Mouse (Mus musculus): ENCODE measurements around the gene Morc4. TPM values are rescaled to one million over a fixed set of nuclear protein-coding genes. Genes with fewer than 3 reads are reported as not detected.

Gene Morc4
- polyA plus RNA-seq, 1 experiment from 2014 or later, result 10.9 TPM

GRCm38 (mm10) chrX:139800406-139800878 lies 71.0 kb downstream of the Morc4 start, which contains the start of gene Cldn2:
Gene Cldn2, plus strand, starts transcription at chrX:139800828.
- Histone ChIP-seq H3K4me1 (ENCODE audit: control insufficient read depth, insufficient read depth, low read length) (no peaks in the 10 kb centered on the region), H3K9ac (replicated peaks; ENCODE audit: low read length) (no peak within 1 kb of the TSS), H3K27ac (replicated peaks; ENCODE audit: low read depth, low read length) (no peak within 1 kb of the TSS), H3K4me3 (ENCODE audit: low read depth, low read length) (no peak within 1 kb of the TSS), H3K27me3 (ENCODE audit: control insufficient read depth, insufficient read depth, low read length) (no peaks in the 10 kb centered on the region), H3K36me3 (replicated peaks; ENCODE audit: control insufficient read depth, insufficient read depth, low read depth, low read length) (no peaks in the 10 kb centered on the region), H3K9me3 (replicated peaks; ENCODE audit: control insufficient read depth, low read length) (no peaks in the 10 kb centered on the region), H3K4me2 (ENCODE audit: low read depth, low read length) (no peak within 1 kb of the TSS)
- WGBS, result 74% methylated on average over 8 of the region's 8 CpGs
- ATAC-seq (replicated peaks; ENCODE audit: insufficient number of reproducible peaks, low FRiP score, low TSS enrichment, low read depth), result no peak
- DNase-seq (ENCODE audit: low spot score), result no peak

- Histone ChIP-seq H3K4me2 (ENCODE audit: low read depth, low read length) (no peak overlapping the region), H3K9me3 (replicated peaks; ENCODE audit: control insufficient read depth, low read length) (no peaks in the 10 kb centered on the region), H3K27ac (replicated peaks; ENCODE audit: low read depth, low read length) (no peak overlapping the region), H3K27me3 (ENCODE audit: control insufficient read depth, insufficient read depth, low read length) (no peaks in the 10 kb centered on the region), H3K36me3 (replicated peaks; ENCODE audit: control insufficient read depth, insufficient read depth, low read depth, low read length) (no peaks in the 10 kb centered on the region), H3K4me3 (ENCODE audit: low read depth, low read length) (no peak overlapping the region), H3K4me1 (ENCODE audit: control insufficient read depth, insufficient read depth, low read length) (no peaks in the 10 kb centered on the region), H3K9ac (replicated peaks; ENCODE audit: low read length) (no peak overlapping the region)
- ATAC-seq (replicated peaks; ENCODE audit: insufficient number of reproducible peaks, low FRiP score, low TSS enrichment, low read depth), result no peak
- 70% methylated on average over 3 of the region's 3 CpGs for WGBS
- no peak for DNase-seq (ENCODE audit: low spot score)
Measured at GRCm38 (mm10) chrX:139799953-139800352, 71.5 kb downstream of the Morc4 start.

GRCm38 (mm10) chrX:139797875-139798274 lies 73.6 kb downstream of the Morc4 start:
- no peaks in the 10 kb centered on the region for H3K27me3 ChIP-seq (ENCODE audit: control insufficient read depth, insufficient read depth, low read length)
- H3K4me1 ChIP-seq (ENCODE audit: control insufficient read depth, insufficient read depth, low read length), result no peaks in the 10 kb centered on the region
- no peak overlapping the region for H3K4me2 ChIP-seq (ENCODE audit: low read depth, low read length)
- ATAC-seq (replicated peaks; ENCODE audit: insufficient number of reproducible peaks, low FRiP score, low TSS enrichment, low read depth) (no peak), DNase-seq (ENCODE audit: low spot score) (no peak)
- WGBS, result 83% methylated on average over 9 of the region's 9 CpGs
- H3K9ac ChIP-seq (replicated peaks; ENCODE audit: low read length), result no peak overlapping the region
- no peaks in the 10 kb centered on the region for H3K9me3 ChIP-seq (replicated peaks; ENCODE audit: control insufficient read depth, low read length)
- no peak overlapping the region for H3K4me3 ChIP-seq (ENCODE audit: low read depth, low read length)
- no peaks in the 10 kb centered on the region for H3K36me3 ChIP-seq (replicated peaks; ENCODE audit: control insufficient read depth, insufficient read depth, low read depth, low read length)
- H3K27ac ChIP-seq (replicated peaks; ENCODE audit: low read depth, low read length), result no peak overlapping the region

GRCm38 (mm10) chrX:139796037-139796436 lies 75.4 kb downstream of the Morc4 start:
- Histone ChIP-seq H3K36me3 (replicated peaks; ENCODE audit: control insufficient read depth, insufficient read depth, low read depth, low read length) (no peaks in the 10 kb centered on the region), H3K4me2 (ENCODE audit: low read depth, low read length) (no peak overlapping the region), H3K4me1 (ENCODE audit: control insufficient read depth, insufficient read depth, low read length) (no peaks in the 10 kb centered on the region), H3K4me3 (ENCODE audit: low read depth, low read length) (no peak overlapping the region), H3K27me3 (ENCODE audit: control insufficient read depth, insufficient read depth, low read length) (no peaks in the 10 kb centered on the region), H3K9ac (replicated peaks; ENCODE audit: low read length) (no peak overlapping the region), H3K27ac (replicated peaks; ENCODE audit: low read depth, low read length) (no peak overlapping the region), H3K9me3 (replicated peaks; ENCODE audit: control insufficient read depth, low read length) (no peaks in the 10 kb centered on the region)
- WGBS, result 78% methylated on average over 6 of the region's 6 CpGs
- DNase-seq (ENCODE audit: low spot score), result no peak
- no peak for ATAC-seq (replicated peaks; ENCODE audit: insufficient number of reproducible peaks, low FRiP score, low TSS enrichment, low read depth)

- Histone ChIP-seq H3K27ac (replicated peaks; ENCODE audit: low read depth, low read length) (no peak overlapping the region), H3K4me3 (ENCODE audit: low read depth, low read length) (no peak overlapping the region), H3K4me1 (ENCODE audit: control insufficient read depth, insufficient read depth, low read length) (no peaks in the 10 kb centered on the region), H3K9ac (replicated peaks; ENCODE audit: low read length) (no peak overlapping the region), H3K9me3 (replicated peaks; ENCODE audit: control insufficient read depth, low read length) (no peaks in the 10 kb centered on the region), H3K36me3 (replicated peaks; ENCODE audit: control insufficient read depth, insufficient read depth, low read depth, low read length) (no peaks in the 10 kb centered on the region), H3K4me2 (ENCODE audit: low read depth, low read length) (no peak overlapping the region), H3K27me3 (ENCODE audit: control insufficient read depth, insufficient read depth, low read length) (no peaks in the 10 kb centered on the region)
- DNase-seq (ENCODE audit: low spot score) (no peak), ATAC-seq (replicated peaks; ENCODE audit: insufficient number of reproducible peaks, low FRiP score, low TSS enrichment, low read depth) (no peak)
- WGBS, result 83% methylated on average over 7 of the region's 7 CpGs
Measured at GRCm38 (mm10) chrX:139794072-139794845, 77.2 kb downstream of the Morc4 start.

- whole genome bisulfite sequencing, result 43% methylated on average over 1 of the region's 1 CpGs
- Histone ChIP-seq H3K4me2 (ENCODE audit: low read depth, low read length) (no peak overlapping the region), H3K9me3 (replicated peaks; ENCODE audit: control insufficient read depth, low read length) (no peaks in the 10 kb centered on the region), H3K4me1 (ENCODE audit: control insufficient read depth, insufficient read depth, low read length) (no peaks in the 10 kb centered on the region), H3K27ac (replicated peaks; ENCODE audit: low read depth, low read length) (no peak overlapping the region), H3K27me3 (ENCODE audit: control insufficient read depth, insufficient read depth, low read length) (no peaks in the 10 kb centered on the region; the same call in 1 of the 2 replicates), H3K36me3 (replicated peaks; ENCODE audit: control insufficient read depth, insufficient read depth, low read depth, low read length) (no peaks in the 10 kb centered on the region), H3K4me3 (ENCODE audit: low read depth, low read length) (no peak overlapping the region), H3K9ac (replicated peaks; ENCODE audit: low read length) (no peak overlapping the region)
- no peak for ATAC-seq (replicated peaks; ENCODE audit: insufficient number of reproducible peaks, low FRiP score, low TSS enrichment, low read depth)
- DNase-seq (ENCODE audit: low spot score), result no peak
Measured at GRCm38 (mm10) chrX:139785764-139786163, 85.7 kb downstream of the Morc4 start.

- DNase-seq (ENCODE audit: low spot score) (no peak), ATAC-seq (replicated peaks; ENCODE audit: insufficient number of reproducible peaks, low FRiP score, low TSS enrichment, low read depth) (no peak)
- H3K9ac ChIP-seq (replicated peaks; ENCODE audit: low read length), result no peak overlapping the region
- H3K4me1 ChIP-seq (ENCODE audit: control insufficient read depth, insufficient read depth, low read length), result no peaks in the 10 kb centered on the region
- H3K4me2 ChIP-seq (ENCODE audit: low read depth, low read length), result no peak overlapping the region
- WGBS, result 52% methylated on average over 3 of the region's 3 CpGs
- no peaks in the 10 kb centered on the region; the same call in 1 of the 2 replicates for H3K27me3 ChIP-seq (ENCODE audit: control insufficient read depth, insufficient read depth, low read length)
- no peaks in the 10 kb centered on the region for H3K9me3 ChIP-seq (replicated peaks; ENCODE audit: control insufficient read depth, low read length)
- H3K27ac ChIP-seq (replicated peaks; ENCODE audit: low read depth, low read length), result no peak overlapping the region
- H3K4me3 ChIP-seq (ENCODE audit: low read depth, low read length), result no peak overlapping the region
- no peaks in the 10 kb centered on the region for H3K36me3 ChIP-seq (replicated peaks; ENCODE audit: control insufficient read depth, insufficient read depth, low read depth, low read length)
Measured at GRCm38 (mm10) chrX:139783045-139783422, 88.4 kb downstream of the Morc4 start.

- no peak for DNase-seq (ENCODE audit: low spot score)
- Histone ChIP-seq H3K9ac (replicated peaks; ENCODE audit: low read length) (no peak within 1 kb of the TSS), H3K27ac (replicated peaks; ENCODE audit: low read depth, low read length) (no peak within 1 kb of the TSS), H3K4me3 (ENCODE audit: low read depth, low read length) (no peak within 1 kb of the TSS), H3K4me2 (ENCODE audit: low read depth, low read length) (no peak within 1 kb of the TSS), H3K9me3 (replicated peaks; ENCODE audit: control insufficient read depth, low read length) (no peaks in the 10 kb centered on the region), H3K36me3 (replicated peaks; ENCODE audit: control insufficient read depth, insufficient read depth, low read depth, low read length) (no peaks in the 10 kb centered on the region), H3K4me1 (ENCODE audit: control insufficient read depth, insufficient read depth, low read length) (no peaks in the 10 kb centered on the region), H3K27me3 (ENCODE audit: control insufficient read depth, insufficient read depth, low read length) (no peaks in the 10 kb centered on the region; the same call in 1 of the 2 replicates)
- WGBS, result 34% methylated on average over 6 of the region's 6 CpGs
- ATAC-seq (replicated peaks; ENCODE audit: insufficient number of reproducible peaks, low FRiP score, low TSS enrichment, low read depth), result no peak
Measured at GRCm38 (mm10) chrX:139782278-139783044, 89.0 kb downstream of the Morc4 start, which contains the start of gene Ripply1. Gene Ripply1, minus strand, starts transcription at chrX:139782353.
